Mouse (Mus musculus) MN1 (cell line): ENCODE measurements at regions not wholly inside any gene's neighbourhood (a gene's known extent, or its start where the extent isn't known, plus 50 kb on each side); places are given as distances from the start of the nearest gene placed in this dataset.

Source experiments
- DNase-seq: peaks from one replicate; pipeline ENCODE4 v3.0.0-alpha.2; 2016; ENCODE audit warnings: low spot score

DNA sequence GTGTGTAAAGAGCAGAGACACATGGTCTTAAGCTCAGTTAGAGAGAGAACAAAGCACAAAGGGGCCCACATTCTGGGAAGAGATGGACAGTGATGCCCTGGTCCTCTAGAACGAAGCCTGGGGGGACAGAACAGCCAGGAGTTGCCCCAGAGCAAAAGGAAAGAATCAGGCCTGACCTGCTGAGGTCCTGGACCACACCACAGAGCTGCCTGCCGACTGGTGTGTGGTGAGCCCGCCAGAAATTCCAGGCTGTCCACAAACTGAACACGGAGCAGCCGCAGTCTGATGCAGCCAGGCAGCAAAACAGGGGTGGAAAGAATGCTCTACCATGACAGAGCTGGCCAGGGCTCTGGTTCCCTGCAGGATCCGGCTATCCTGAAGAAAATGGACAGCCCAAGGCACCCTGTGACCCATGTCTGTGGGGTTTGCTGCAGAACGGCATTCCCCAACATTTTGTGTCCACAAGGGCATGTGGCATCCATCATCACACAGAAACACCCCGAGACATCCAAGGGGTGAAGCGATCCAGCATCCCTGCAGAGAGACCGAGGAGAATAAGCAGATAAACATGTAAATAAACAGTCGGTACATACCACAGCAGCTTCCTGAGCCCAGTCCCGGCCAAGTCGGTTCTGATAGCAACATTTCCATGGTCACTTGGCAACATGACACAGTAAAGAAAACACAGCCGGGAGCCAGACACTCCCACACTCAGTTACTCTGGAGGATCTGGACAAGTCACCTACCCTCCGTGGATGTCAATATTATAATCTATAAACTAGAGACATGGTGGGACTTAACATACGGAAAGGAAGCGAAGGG lies 65.3 kb upstream of the Pomp start:
- DNase-seq = no peak

- DNase-seq = peak; percentile 8
Observed at GRCm38 (mm10) chr5:147793059-147793458, 67.2 kb upstream of the Pomp start.

- no peak for DNase-seq
Observed at GRCm38 (mm10) chr5:147792638-147793037, 66.8 kb upstream of the Flt1 start.

DNA sequence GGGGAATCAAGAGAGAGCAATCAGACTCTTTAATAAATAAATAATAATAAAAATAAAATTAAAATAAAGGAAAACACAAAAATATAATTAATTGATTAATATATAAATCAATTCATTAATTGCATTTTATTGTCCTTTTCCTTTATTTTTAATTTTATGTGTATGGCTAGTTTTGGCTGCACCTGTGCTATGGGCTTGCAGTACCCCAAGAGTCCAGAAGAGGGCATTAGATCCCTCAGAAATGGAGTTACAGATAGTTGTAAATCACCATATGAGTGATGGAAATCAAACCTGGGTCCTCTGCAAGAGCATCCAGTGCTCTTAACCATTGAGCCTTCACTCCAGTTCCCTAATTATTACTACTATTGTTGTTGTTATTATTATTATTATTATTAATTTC lies 65.3 kb upstream of the Flt1 start:
- DNase-seq = no peak

DNA sequence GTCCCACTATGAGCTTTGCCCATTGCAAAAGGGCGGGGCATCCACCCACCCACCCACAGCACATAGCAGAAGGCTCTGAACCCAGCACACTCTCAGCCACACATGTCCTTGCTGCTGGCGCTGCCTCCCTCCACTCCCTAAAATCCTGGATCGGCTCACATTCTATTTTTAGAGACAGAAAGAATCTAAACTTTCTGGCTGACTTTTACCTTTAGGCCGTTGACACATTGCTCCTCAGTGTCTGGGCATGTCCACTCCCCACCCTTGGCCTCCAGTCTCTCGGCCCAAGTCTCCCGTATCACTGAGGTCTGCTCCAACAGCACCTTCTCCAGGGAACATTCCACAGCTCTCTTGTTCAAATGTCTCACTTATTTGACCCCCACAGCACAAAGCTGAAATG lies 62.7 kb upstream of the Flt1 start:
- DNase-seq = no peak

DNA sequence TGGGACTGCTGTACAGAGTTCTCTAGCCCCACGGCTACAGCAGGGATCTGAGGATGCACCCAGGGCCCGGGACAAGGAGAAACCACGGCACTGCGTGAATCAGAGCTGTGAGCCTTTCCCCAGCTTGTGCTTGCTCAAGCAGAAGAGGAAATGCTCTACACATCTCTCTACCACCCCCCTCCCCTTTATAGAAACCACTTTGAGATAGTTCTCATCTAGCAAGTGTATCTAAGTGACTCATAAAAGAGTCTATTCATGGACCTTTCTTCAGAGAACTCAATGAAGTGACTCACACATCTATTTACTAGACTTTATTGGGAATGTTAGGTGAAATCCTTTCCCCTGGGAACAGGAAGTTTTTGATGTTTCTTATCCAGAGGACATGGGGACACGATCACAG lies 61.0 kb upstream of the Flt1 start:
- no peak for DNase-seq

DNA sequence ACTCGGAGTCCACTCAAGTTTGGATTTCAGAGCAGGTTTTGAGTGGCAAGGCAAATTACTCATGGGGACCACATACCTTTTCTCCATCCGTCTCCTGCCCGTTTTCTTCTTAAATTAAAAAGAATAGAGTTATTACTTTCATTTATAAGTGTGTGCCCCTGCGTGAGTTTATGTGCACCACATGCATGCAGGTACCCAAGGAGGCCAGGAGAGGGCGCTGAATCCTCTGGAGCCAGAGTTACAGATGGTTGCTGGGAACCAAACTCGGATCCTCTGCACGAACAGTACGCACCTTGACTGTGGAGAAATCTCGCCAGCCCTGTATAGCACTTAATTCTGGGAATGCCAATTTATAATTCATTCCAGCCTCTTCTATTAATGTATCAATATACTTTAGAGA lies 58.3 kb upstream of the Flt1 start:
- DNase-seq = no peak

DNA sequence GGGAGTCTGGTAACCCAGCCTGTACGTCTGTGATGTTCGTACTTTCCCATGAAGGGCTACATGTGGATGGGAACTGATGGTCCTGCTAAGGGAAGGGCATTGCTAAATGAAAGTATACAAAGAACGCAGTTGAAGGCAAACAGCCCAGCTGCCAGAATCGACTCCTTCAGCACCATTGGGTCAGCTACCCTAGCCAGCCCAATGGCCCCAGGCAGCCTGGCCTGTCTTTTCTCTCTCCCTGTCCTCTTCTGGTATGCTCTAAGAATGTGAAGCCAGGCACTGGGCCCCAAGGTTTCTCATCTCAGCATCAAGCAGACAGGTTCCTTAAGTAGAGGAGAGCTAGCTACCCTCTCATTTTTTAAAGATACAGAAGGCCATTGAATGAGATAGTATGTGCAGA lies 57.7 kb upstream of the Flt1 start:
- no peak for DNase-seq

GRCm38 (mm10) chr5:147782761-147783160 lies 57.0 kb upstream of the Flt1 start:
- DNase-seq = no peak

DNA sequence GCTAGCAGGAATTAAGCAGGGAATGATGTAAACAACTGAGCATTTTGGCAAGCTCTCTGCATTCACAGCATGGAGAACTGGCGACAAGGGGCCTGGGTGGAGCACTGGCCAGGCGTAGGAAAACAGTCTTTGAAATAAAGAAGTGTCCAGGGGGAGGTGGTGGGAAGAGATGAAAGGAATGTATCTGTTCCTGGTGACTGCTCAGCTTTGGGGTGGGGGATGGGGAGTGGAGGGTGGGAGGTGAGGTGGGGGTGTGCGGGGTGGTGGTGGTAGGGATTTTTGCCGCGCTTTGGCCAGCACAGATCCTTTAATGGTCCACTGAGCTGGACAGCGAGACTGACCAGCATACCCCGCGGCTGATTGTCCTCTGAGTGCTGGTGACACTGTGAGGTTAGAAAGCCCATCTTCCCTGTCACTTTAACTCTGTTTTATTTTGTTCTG lies 56.5 kb upstream of the Flt1 start:
- no peak for DNase-seq

GRCm38 (mm10) chr5:147781215-147781614 lies 55.4 kb upstream of the Flt1 start:
- DNase-seq = no peak

GRCm38 (mm10) chr5:147778557-147778956 lies 52.7 kb upstream of the Flt1 start:
- no peak for DNase-seq
